Mouse (Mus musculus): Measurements from ENCODE around the gene Bach1.

Bach1 gene

GRCm38 (mm10) chr16:87711961-87712360 lies 13.2 kb downstream of the Bach1 start:
- no peak for DNase-seq (ENCODE audit: extremely low spot score, low spot score)

GRCm38 (mm10) chr16:87712986-87713693 lies 14.4 kb downstream of the Bach1 start:
- DNase-seq (ENCODE audit: extremely low spot score, low spot score) = no peak

- DNase-seq (ENCODE audit: extremely low spot score, low spot score) = no peak
Measured at GRCm38 (mm10) chr16:87714550-87714949, 15.8 kb downstream of the Bach1 start.

- DNase-seq (ENCODE audit: extremely low spot score, low spot score) = no peak
Measured at GRCm38 (mm10) chr16:87715221-87715620, 16.5 kb downstream of the Bach1 start.

GRCm38 (mm10) chr16:87716269-87716668 lies 17.5 kb downstream of the Bach1 start:
- no peak for DNase-seq (ENCODE audit: extremely low spot score, low spot score)

GRCm38 (mm10) chr16:87717046-87717660 lies 18.4 kb downstream of the Bach1 start:
- no peak for DNase-seq (ENCODE audit: extremely low spot score, low spot score)

- DNase-seq (ENCODE audit: extremely low spot score, low spot score) = no peak
Measured at GRCm38 (mm10) chr16:87719071-87719470, 20.3 kb downstream of the Bach1 start.

- DNase-seq (ENCODE audit: extremely low spot score, low spot score) = no peak
Measured at GRCm38 (mm10) chr16:87719688-87720283, 21.0 kb downstream of the Bach1 start.

GRCm38 (mm10) chr16:87720851-87721409 lies 22.2 kb downstream of the Bach1 start:
- DNase-seq (ENCODE audit: extremely low spot score, low spot score) = no peak

GRCm38 (mm10) chr16:87722857-87723256 lies 24.1 kb downstream of the Bach1 start:
- DNase-seq (ENCODE audit: extremely low spot score, low spot score) = no peak

- no peak for DNase-seq (ENCODE audit: extremely low spot score, low spot score)
Measured at GRCm38 (mm10) chr16:87723479-87723878, 24.7 kb downstream of the Bach1 start.

GRCm38 (mm10) chr16:87724826-87725225 lies 26.1 kb downstream of the Bach1 start:
- no peak for DNase-seq (ENCODE audit: extremely low spot score, low spot score)

- no peak for DNase-seq (ENCODE audit: extremely low spot score, low spot score)
Measured at GRCm38 (mm10) chr16:87725241-87725640, 26.5 kb downstream of the Bach1 start.

- DNase-seq (ENCODE audit: extremely low spot score, low spot score) = no peak
Measured at GRCm38 (mm10) chr16:87725963-87726362, 27.2 kb downstream of the Bach1 start.

- DNase-seq (ENCODE audit: extremely low spot score, low spot score) = no peak
Measured at GRCm38 (mm10) chr16:87726369-87726768, 27.6 kb downstream of the Bach1 start.

GRCm38 (mm10) chr16:87727250-87727649 lies 28.5 kb downstream of the Bach1 start:
- no peak for DNase-seq (ENCODE audit: extremely low spot score, low spot score)

- DNase-seq (ENCODE audit: extremely low spot score, low spot score) = no peak
Measured at GRCm38 (mm10) chr16:87727918-87728317, 29.2 kb downstream of the Bach1 start.

- DNase-seq (ENCODE audit: extremely low spot score, low spot score) = no peak
Measured at GRCm38 (mm10) chr16:87728703-87729102, 30.0 kb downstream of the Bach1 start.

GRCm38 (mm10) chr16:87729469-87729868 lies 30.7 kb downstream of the Bach1 start:
- no peak for DNase-seq (ENCODE audit: extremely low spot score, low spot score)

- DNase-seq (ENCODE audit: extremely low spot score, low spot score) = no peak
Measured at GRCm38 (mm10) chr16:87734868-87735381, 36.2 kb downstream of the Bach1 start.

GRCm38 (mm10) chr16:87736106-87736505 lies 37.4 kb downstream of the Bach1 start:
- no peak for DNase-seq (ENCODE audit: extremely low spot score, low spot score)

- DNase-seq (ENCODE audit: extremely low spot score, low spot score) = no peak
Measured at GRCm38 (mm10) chr16:87737296-87737695, 38.6 kb downstream of the Bach1 start.
